Mouse (Mus musculus) olfactory bulb, adult 2 months (tissue): ENCODE results near the gene Il22ra1.

Source experiments
- CTCF ChIP-seq: fragments of 200-500 bp; IDR thresholded peaks from 2 replicates; pipeline ENCODE4 v1.5.1; 2012; ENCODE audit warnings: low read depth, mild to moderate bottlenecking, low read length, moderate library complexity; ENCODE audit not compliant: insufficient read depth
- POLR2A ChIP-seq: fragments of 200-500 bp; IDR thresholded peaks from 2 replicates; pipeline ENCODE4 v1.6.1; 2012; ENCODE audit warnings: mild to moderate bottlenecking, low read depth, low read length, moderate library complexity; ENCODE audit not compliant: insufficient read depth

DNA sequence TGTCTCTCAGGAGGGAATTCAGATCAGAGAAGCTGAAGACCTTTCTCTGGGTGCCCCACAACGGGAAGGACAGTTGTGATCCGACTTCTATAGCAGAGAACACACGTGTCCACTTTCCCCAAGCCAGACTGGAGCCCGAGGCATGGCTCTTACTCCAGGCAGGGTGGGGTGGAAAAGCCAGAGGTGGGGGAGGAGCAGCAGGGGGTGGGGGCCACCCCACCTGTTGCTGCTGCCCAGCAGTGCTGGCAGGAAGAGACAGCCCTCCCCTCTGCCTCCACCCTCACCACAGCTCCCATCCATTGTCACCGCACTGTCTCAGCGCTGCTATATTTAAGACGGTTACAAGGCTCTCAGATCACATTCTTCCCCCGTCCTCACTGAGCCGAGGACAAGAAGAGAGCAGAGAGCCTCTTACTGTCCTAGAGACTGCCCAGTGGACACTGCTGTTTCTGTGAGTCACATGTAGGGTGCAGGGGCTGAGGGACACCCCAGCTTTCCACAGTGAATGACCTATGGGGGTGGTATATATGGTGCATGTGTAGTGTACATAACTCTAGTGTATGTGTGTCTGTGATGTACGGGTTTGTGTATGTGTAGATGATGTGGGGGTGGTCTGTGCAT is 31.5 kb downstream of the Il22ra1 start, which contains the start of gene Myom3:
- TF ChIP-seq POLR2A (no peak), CTCF (no peak)
